Mouse (Mus musculus): ENCODE measurements around the gene Rd3.

GRCm38 (mm10) chr1:191995488-191995887 lies 18.3 kb downstream of the Rd3 start:
- TF ChIP-seq CTCF (IDR thresholded peaks at IDR 0.05; ENCODE audit: low read depth) (peak; percentile 80), EP300 (IDR thresholded peaks at IDR 0.05; ENCODE audit: low read depth) (no peak)
